Mouse (Mus musculus): ENCODE data around the gene Gm11077.

Gm11077 gene

GRCm38 (mm10) chr6:140729272-140729671, at the start of gene Gm11077:
Gene Gm11077, plus strand, starts transcription at chr6:140729284.
- no peak for DNase-seq (ENCODE audit: low spot score)

- DNase-seq (ENCODE audit: low spot score) = no peak
These were observed 48.4 kb upstream of the Gm11077 start for GRCm38 (mm10) chr6:140680713-140681112.

- no peak for DNase-seq (ENCODE audit: low spot score)
These were observed 46.3 kb upstream of the Gm11077 start for GRCm38 (mm10) chr6:140682829-140683228.

- no peak for DNase-seq (ENCODE audit: low spot score)
These were observed 44.7 kb upstream of the Gm11077 start for GRCm38 (mm10) chr6:140684403-140684802.

- no peak for DNase-seq (ENCODE audit: low spot score)
These were observed 39.3 kb upstream of the Gm11077 start for GRCm38 (mm10) chr6:140689617-140690404.

DNA sequence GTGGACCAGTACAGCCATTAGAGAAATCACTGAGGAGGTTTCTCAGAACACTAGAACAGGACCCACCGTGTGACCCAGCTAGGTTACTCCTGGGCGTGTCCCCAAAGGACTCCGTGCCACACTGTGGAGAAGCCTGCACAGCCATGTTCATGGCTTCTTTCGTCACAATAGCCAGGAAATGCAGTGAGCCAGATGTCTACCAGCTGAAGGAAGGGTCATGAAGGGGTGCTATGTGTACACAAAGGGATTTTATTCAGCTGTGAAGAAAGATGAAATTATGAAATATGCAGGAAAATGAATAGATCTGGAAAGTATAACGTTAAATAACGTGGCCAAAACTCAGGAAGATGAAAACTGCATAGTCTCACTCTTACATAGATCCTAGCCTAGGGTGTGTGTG, 36.9 kb upstream of the Gm11077 start:
- no peak for DNase-seq (ENCODE audit: low spot score)

- no peak for DNase-seq (ENCODE audit: low spot score)
These were observed 32.7 kb upstream of the Gm11077 start for GRCm38 (mm10) chr6:140696192-140696879.

GRCm38 (mm10) chr6:140697994-140698393, 31.1 kb upstream of the Gm11077 start:
- peak; percentile 20 for DNase-seq (ENCODE audit: low spot score)

GRCm38 (mm10) chr6:140698596-140698995, 30.5 kb upstream of the Gm11077 start:
- no peak for DNase-seq (ENCODE audit: low spot score)

- DNase-seq (ENCODE audit: low spot score) = no peak
These were observed 27.8 kb upstream of the Gm11077 start for GRCm38 (mm10) chr6:140701259-140701658.

GRCm38 (mm10) chr6:140705132-140705531, 24.0 kb upstream of the Gm11077 start:
- DNase-seq (ENCODE audit: low spot score) = no peak

- no peak for DNase-seq (ENCODE audit: low spot score)
These were observed 23.0 kb upstream of the Gm11077 start for GRCm38 (mm10) chr6:140706056-140706455.

- peak; percentile 14 for DNase-seq (ENCODE audit: low spot score)
These were observed 21.0 kb upstream of the Gm11077 start for GRCm38 (mm10) chr6:140708059-140708458.

- no peak for DNase-seq (ENCODE audit: low spot score)
These were observed 19.5 kb upstream of the Gm11077 start for GRCm38 (mm10) chr6:140709415-140710107.

- DNase-seq (ENCODE audit: low spot score) = peak; percentile 61
These were observed 16.3 kb upstream of the Gm11077 start for GRCm38 (mm10) chr6:140712754-140713153.

GRCm38 (mm10) chr6:140714905-140715365, 14.1 kb upstream of the Gm11077 start:
- peak; percentile 65 for DNase-seq (ENCODE audit: low spot score)

DNA sequence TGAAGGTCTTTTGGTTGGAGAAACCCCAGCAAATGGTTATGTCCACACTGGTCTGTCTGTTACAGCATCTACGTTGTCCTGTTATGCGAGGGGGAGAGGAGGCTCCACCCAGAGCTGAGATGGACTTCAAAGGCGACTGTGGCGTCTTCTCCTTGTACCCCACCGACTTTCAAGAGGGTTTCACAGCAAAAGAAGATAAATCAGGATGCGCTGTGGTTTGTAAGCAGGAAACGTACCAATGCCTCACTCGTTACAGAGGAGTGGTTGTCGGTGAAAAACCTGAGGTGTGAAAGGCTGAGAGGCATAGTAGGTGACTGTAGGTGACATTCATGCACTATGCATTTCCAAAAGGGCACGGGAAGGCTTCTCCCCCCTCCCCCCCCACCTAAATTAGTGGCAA, 7.0 kb upstream of the Gm11077 start:
- DNase-seq (ENCODE audit: low spot score) = no peak

DNA sequence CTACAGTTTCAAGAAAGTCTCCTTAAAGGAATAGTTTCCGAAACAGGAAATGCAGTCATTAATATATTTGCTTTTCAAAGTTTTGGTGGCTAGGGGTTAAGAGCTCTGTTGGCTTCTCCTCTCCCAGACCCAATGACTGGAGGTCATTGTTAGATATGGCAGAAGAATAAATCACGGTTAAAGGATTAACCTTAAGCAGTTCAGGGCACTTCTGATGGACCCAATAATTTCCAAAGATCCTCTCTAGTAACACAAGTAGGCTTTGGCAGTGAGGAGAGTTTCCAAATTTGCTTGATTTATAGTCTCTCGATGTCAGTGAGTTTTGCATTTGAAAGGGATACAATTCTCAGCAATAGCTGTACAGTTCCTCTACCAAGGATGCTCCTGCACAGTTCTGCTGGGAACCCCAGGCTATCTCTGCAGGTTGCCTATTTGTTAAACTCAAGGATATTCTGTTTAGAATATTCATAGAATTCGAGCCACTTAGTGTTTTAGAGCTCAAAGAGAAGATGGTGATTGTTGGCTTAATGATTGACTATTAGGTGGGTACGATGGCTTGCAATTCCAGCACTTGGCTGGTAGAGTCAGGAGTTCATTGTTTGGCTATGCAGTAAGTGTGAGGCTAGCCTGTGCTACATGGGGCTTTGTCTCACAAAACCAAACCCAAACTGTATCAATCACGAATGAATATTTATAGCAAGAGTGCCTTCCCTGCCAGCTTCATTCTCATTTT, 1.8 kb downstream of the Gm11077 start:
- no peak for DNase-seq (ENCODE audit: low spot score)

DNA sequence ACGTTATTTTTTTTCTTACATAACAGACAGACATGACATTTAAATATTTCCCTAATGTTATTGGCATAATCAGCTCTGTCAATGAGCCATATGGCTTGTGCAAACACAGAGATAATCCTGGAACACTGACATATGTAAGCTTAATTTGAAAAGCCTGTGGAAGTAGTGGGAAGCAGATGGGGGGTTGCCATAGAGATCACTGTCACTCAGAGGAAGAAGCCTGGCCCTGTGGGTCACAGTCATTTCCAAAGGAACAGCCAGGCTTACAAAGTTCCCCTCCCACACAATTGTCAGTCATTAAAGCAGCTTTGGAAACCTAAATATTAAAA, 2.3 kb downstream of the Gm11077 start:
- no peak for DNase-seq (ENCODE audit: low spot score)

- no peak for DNase-seq (ENCODE audit: low spot score)
These were observed 4.0 kb downstream of the Gm11077 start for GRCm38 (mm10) chr6:140732971-140733640.

DNA sequence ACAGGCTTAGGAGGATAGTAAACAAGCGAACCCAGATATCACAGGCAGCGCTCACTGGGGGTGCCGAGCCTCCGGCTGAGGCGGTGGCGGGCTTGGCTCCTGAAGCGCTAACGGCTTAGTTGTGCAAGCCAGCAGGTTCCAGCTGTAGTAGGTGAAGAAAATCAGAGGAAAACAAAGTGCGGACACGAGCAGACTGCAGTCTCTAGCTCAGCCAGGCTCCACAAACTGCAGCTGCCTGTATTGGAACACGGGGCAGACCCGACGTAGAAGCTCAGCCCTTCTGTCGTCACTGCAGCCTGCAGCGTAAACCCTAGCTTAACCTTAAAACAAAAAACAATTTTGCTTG, 4.5 kb downstream of the Gm11077 start:
- DNase-seq (ENCODE audit: low spot score) = no peak

- DNase-seq (ENCODE audit: low spot score) = no peak
These were observed 16.5 kb downstream of the Gm11077 start for GRCm38 (mm10) chr6:140745586-140745985.

Data from lung, postnatal 25 days (tissue).